Mouse (Mus musculus): Measurements from ENCODE around the gene Gale.

GRCm38 (mm10) chr4:135946278-135946658, 17.3 kb upstream of the Gale start, which contains the start of gene Hmgcl:
- peak; percentile 88 for TF ChIP-seq POLR2A (IDR thresholded peaks at IDR 0.05; ENCODE audit: insufficient read depth, low read depth, low read length)
- no peak for TF ChIP-seq CTCF (IDR thresholded peaks at IDR 0.05; ENCODE audit: insufficient read depth, low read depth, low read length)

All from olfactory bulb, adult 2 months (tissue).